Mouse (Mus musculus): ENCODE measurements around the gene Acy3.
"Not testable (repeated sequence)": the region's sequence is repeated elsewhere in the genome, so short reads cannot be mapped to it uniquely, and the experiment has no call there.

Gene Acy3

GRCm38 (mm10) chr19:3986334-3986733 lies at the start of gene Acy3:
Acy3 (plus strand) TSS chr19:3986570.
- peak; percentile 67 for DNase-seq (ENCODE audit: inconsistent ontology term)

GRCm38 (mm10) chr19:3942315-3942714 lies 44.1 kb upstream of the Acy3 start:
- DNase-seq (ENCODE audit: inconsistent ontology term): no peak

- DNase-seq (ENCODE audit: inconsistent ontology term): no peak
Observed at GRCm38 (mm10) chr19:3942986-3943735, 43.2 kb upstream of the Acy3 start.

- no peak for DNase-seq (ENCODE audit: inconsistent ontology term)
Observed at GRCm38 (mm10) chr19:3945872-3946564, 40.4 kb upstream of the Acy3 start.

GRCm38 (mm10) chr19:3946715-3947114 lies 39.7 kb upstream of the Acy3 start:
- peak; percentile 36 for DNase-seq (ENCODE audit: inconsistent ontology term)

GRCm38 (mm10) chr19:3947813-3948212 lies 38.6 kb upstream of the Acy3 start:
- no peak for DNase-seq (ENCODE audit: inconsistent ontology term)

GRCm38 (mm10) chr19:3948546-3948945 lies 37.8 kb upstream of the Acy3 start:
- no peak for DNase-seq (ENCODE audit: inconsistent ontology term)

GRCm38 (mm10) chr19:3950331-3950730 lies 36.0 kb upstream of the Acy3 start:
- DNase-seq (ENCODE audit: inconsistent ontology term): no peak

DNA sequence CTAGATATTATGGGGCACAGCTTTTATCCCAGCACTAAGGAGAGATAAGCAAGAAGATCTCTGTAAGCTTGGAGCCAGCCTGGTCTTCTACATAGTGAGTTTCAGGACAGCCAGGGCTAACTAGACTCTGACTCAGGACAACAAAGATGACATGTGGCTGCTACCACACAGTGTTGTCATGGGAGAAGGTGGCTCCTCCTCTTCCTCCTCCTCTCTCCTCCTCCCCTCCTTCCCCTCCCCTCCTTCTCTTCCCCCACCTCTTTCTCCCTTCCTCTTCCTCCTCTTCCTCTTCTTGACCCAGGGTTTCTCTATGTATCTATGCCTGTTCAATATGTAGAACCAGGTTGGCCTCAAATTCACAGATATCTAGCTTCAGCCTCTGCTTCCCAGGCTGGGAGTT lies 34.9 kb upstream of the Acy3 start:
- DNase-seq (ENCODE audit: inconsistent ontology term): no peak

- no peak for DNase-seq (ENCODE audit: inconsistent ontology term)
Observed at GRCm38 (mm10) chr19:3952099-3952498, 34.3 kb upstream of the Acy3 start.

GRCm38 (mm10) chr19:3955033-3955432 lies 31.3 kb upstream of the Acy3 start:
- DNase-seq (ENCODE audit: inconsistent ontology term): no peak

- DNase-seq (ENCODE audit: inconsistent ontology term): no peak
Observed at GRCm38 (mm10) chr19:3955804-3956203, 30.6 kb upstream of the Acy3 start.

- not testable (repeated sequence) for DNase-seq (ENCODE audit: inconsistent ontology term)
Observed at GRCm38 (mm10) chr19:3957296-3958036, 28.9 kb upstream of the Acy3 start.

GRCm38 (mm10) chr19:3958470-3958869 lies 27.9 kb upstream of the Acy3 start, which contains the start of gene Aldh3b3:
Aldh3b3 (plus strand) TSS chr19:3958645.
- no peak for DNase-seq (ENCODE audit: inconsistent ontology term)

DNA sequence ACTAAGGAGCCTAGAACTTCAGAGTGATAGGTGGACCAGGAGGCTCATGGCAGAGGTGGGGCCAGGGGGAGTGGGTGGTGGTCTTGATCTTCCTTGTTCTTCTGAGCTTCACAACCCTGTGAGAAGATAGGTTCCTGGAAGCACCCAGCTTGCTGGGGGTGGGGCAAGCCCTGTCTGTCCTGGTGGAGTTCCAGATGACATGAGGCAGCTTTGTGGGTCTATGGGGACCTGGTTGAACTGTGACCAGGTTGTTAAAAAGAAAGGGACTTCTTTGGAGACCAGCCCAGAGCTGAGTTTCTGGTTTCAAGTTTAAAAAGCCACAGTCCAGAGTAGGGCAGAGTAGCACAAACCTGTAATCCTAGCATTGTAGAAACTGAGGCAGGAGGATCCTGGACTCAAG lies 27.3 kb upstream of the Acy3 start:
- DNase-seq (ENCODE audit: inconsistent ontology term): no peak

DNA sequence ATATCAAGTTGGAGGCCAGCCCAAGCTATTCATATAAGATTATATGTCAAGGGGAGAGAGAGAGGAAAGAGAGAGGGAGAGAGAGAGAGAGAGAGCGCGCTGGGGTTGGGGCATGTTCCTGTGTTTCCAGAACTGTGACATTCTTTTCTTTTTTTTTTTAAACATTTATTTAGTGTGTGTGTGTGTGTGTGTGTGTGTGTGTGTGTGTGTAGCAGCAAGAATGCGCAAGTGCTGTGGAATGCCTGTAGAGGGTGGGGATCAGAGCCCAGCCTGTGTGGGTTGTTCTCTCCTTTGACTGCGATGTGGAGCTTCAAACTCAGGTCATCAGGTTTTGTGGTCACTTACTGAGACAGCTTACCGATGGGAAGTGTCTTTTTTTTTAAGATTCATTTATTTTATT lies 26.2 kb upstream of the Acy3 start:
- no peak for DNase-seq (ENCODE audit: inconsistent ontology term)

- not testable (repeated sequence) for DNase-seq (ENCODE audit: inconsistent ontology term)
Observed at GRCm38 (mm10) chr19:3961805-3962204, 24.6 kb upstream of the Acy3 start.

DNA sequence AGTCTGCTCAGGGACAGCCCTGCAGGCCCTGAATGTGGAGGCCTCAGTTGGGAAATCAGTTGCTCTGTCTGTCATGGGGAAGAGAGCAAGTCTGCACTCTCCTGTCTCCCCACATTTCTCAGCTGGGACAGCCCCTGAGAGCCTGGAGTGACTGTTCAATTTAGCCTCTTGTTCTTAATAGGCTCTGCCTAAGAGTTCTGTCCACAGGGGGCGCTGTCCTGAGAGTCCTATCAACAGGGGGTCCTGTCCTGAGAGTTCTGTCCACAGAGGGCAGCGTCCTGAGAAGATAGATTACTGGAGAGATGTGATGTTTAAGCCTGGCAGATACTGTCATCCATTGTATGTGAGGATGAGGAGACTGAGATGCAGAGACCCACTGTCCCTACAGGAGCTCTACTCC lies 23.9 kb upstream of the Acy3 start:
- no peak for DNase-seq (ENCODE audit: inconsistent ontology term)

DNA sequence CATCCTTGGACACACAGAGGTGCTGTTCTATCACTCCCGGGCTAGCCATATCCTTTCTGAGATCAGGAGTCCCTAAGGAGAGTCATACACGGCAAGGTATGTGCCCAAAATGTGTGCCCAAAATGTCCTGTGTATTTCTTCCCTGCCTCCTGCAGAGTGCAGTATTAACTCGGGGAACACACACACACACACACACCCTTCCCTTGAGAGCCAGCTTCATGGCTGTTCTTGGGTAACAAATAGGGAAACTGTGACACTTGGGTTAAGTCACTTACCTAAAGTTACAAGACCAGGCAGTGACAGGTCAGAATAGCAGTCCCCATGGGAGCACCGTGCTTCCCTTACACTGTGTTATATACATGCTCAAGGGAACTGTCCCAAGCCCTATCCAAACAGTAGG lies 22.3 kb upstream of the Acy3 start:
- DNase-seq (ENCODE audit: inconsistent ontology term): no peak

- DNase-seq (ENCODE audit: inconsistent ontology term): no peak
Observed at GRCm38 (mm10) chr19:3966330-3967075, 19.9 kb upstream of the Acy3 start.

DNA sequence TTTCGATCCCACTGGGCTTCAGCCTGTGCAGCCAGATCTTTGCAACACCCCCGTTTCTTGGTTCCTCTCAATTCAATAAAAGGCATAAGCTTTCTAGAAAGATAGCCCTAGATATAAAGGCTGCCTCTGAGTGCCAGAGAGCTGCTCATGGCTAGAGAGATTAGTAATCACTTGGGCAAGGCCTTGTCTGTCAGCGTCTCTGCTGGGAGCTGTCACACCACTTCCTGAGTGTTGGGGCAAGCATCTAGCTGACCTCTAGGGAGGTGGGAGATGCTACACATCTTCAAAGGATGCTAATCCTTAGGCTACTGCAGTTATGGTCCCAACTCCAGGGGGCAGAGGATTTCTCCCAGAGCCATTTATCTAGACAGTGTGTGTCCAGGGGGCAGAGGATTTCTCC lies 19.1 kb upstream of the Acy3 start:
- no peak for DNase-seq (ENCODE audit: inconsistent ontology term)

DNA sequence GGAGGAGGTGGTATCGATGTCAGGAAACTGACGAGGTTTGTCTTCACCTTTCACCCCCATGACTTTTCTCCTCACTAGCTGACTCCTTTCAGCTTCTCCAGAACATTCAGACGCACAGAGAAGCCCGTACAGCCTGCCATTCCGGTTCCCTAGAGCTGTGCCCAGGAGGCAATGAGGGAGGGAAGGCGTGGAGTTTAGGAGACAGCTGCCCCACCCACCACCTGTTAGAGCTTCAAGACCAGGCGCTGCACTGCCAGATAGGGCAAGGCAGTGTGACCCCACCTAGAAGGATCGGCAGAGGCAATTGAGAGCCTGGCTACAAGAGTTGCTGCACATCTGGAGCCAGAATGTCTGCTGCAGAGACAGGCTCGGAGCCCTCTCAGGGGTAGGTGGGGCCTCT lies 14.1 kb upstream of the Acy3 start, which contains the start of gene Aldh3b2:
Gene Aldh3b2 (plus strand): TSS at position 100 of the 400 bp plus-strand sequence.
- DNase-seq (ENCODE audit: inconsistent ontology term): no peak

All from Muller cell, postnatal 12 days (primary cell).